In genomic region chr4:41653730-41654129, GRCm38 (mm10) we compare ENCODE assay signal across 1 mouse cellular context.
A peak's percentile ranks its signal among the peaks of the same experiment; 100 is the strongest.
TF ChIP-seq lines count a peak whose summit lies in the region.

No protein-coding gene starts in this region.

TF ChIP-seq in MEL, 35 proteins besides CTCF, POLR2A, EP300 and RAD21:
- TF ChIP-seq HCFC1 (IDR thresholded peaks at IDR 0.05; ENCODE audit: low read depth, low read length) (no peak), MEF2A (IDR thresholded peaks at IDR 0.05; ENCODE audit: extremely low read depth, insufficient replicate concordance, low read depth, low read length, poor library complexity, severe bottlenecking) (no peak), BHLHE40 (IDR thresholded peaks at IDR 0.05; ENCODE audit: borderline replicate concordance, low read depth, low read length) (peak; percentile 58; the same call in 1 of the 2 replicates), MYB (IDR thresholded peaks at IDR 0.05; ENCODE audit: low read depth, low read length) (no peak), UBTF (IDR thresholded peaks at IDR 0.05; ENCODE audit: borderline replicate concordance, insufficient read depth, low read depth, low read length) (no peak), GABPA (IDR thresholded peaks at IDR 0.05; ENCODE audit: low read depth, low read length) (no peak), ELF1 (IDR thresholded peaks at IDR 0.05; ENCODE audit: low read depth, low read length) (no peak)
